Mouse (Mus musculus): Measurements from ENCODE around the gene Klk1b26.

GRCm38 (mm10) chr7:43967612-43968011, 44.4 kb upstream of the Klk1b26 start:
- no peak for TF ChIP-seq CTCF (IDR thresholded peaks at IDR 0.05; ENCODE audit: borderline replicate concordance, extremely low read depth, insufficient read depth, insufficient read length)
- no peak for TF ChIP-seq POLR2A (IDR thresholded peaks at IDR 0.05; ENCODE audit: borderline replicate concordance, extremely low read depth, insufficient read depth, insufficient read length, poor library complexity, severe bottlenecking)

All from brain, embryonic 14.5 days (tissue).